Mouse (Mus musculus) frontal cortex, postnatal 36 days (tissue): Measurements from ENCODE around the gene Lpcat2.

Experiments used
- DNase-seq, 2 experiments: peaks; one replicate each; pipeline ENCODE4 v3.0.0; 2022; ENCODE audit warnings: low spot score in 2 of 2

Gene Lpcat2

GRCm38 (mm10) chr8:92855171-92855894 is at the start of gene Lpcat2:
TSS of gene Lpcat2 (plus strand) at chr8:92855339.
- peak; percentile 80 for DNase-seq

- no peak for DNase-seq
Observed at GRCm38 (mm10) chr8:92812773-92813172, 42.4 kb upstream of the Lpcat2 start.

- no peak for DNase-seq
Observed at GRCm38 (mm10) chr8:92815661-92816060, 39.5 kb upstream of the Lpcat2 start.

GRCm38 (mm10) chr8:92817928-92818818 is 37.0 kb upstream of the Lpcat2 start:
- peak; percentile 89 to 93 for DNase-seq

GRCm38 (mm10) chr8:92821151-92821550 is 34.0 kb upstream of the Lpcat2 start:
- no peak for DNase-seq

- no peak for DNase-seq
Observed at GRCm38 (mm10) chr8:92822386-92822785, 32.8 kb upstream of the Lpcat2 start.

- no peak for DNase-seq
Observed at GRCm38 (mm10) chr8:92825991-92826390, 29.1 kb upstream of the Lpcat2 start.

- DNase-seq: no peak
Observed at GRCm38 (mm10) chr8:92827243-92828034, 27.7 kb upstream of the Lpcat2 start, which contains the start of gene Mmp2. TSS of gene Mmp2 (plus strand) at chr8:92827291.

GRCm38 (mm10) chr8:92828251-92828743 is 26.8 kb upstream of the Lpcat2 start:
- peak in 1 of 2 experiments; percentile 11 for DNase-seq

- no peak for DNase-seq
Observed at GRCm38 (mm10) chr8:92834065-92834731, 20.9 kb upstream of the Lpcat2 start.

GRCm38 (mm10) chr8:92834786-92835500 is 20.2 kb upstream of the Lpcat2 start:
- DNase-seq: no peak

GRCm38 (mm10) chr8:92835901-92836300 is 19.2 kb upstream of the Lpcat2 start:
- no peak for DNase-seq

GRCm38 (mm10) chr8:92838616-92839015 is 16.5 kb upstream of the Lpcat2 start:
- no peak for DNase-seq

- no peak for DNase-seq
Observed at GRCm38 (mm10) chr8:92839161-92839560, 16.0 kb upstream of the Lpcat2 start.

GRCm38 (mm10) chr8:92839876-92840275 is 15.3 kb upstream of the Lpcat2 start:
- no peak for DNase-seq

GRCm38 (mm10) chr8:92846684-92847083 is 8.5 kb upstream of the Lpcat2 start:
- peak in 1 of 2 experiments; percentile 22 for DNase-seq

GRCm38 (mm10) chr8:92847299-92847698 is 7.8 kb upstream of the Lpcat2 start:
- peak in 1 of 2 experiments; percentile 12 for DNase-seq

GRCm38 (mm10) chr8:92849261-92849660 is 5.9 kb upstream of the Lpcat2 start:
- DNase-seq: no peak

GRCm38 (mm10) chr8:92850239-92850638 is 4.9 kb upstream of the Lpcat2 start:
- peak; percentile 66 to 75 for DNase-seq

- DNase-seq: no peak
Observed at GRCm38 (mm10) chr8:92851381-92851780, 3.8 kb upstream of the Lpcat2 start.
